Mouse (Mus musculus) liver, adult 2 months (tissue): ENCODE results near the gene Gnb1l.

Experiments used
- CTCF ChIP-seq: fragments of 200-500 bp; IDR thresholded peaks from 2 replicates; pipeline ENCODE4 v1.5.1; 2011; ENCODE audit warnings: low read depth, low read length, control low read depth
- POLR2A ChIP-seq: fragments of 200-500 bp; IDR thresholded peaks from 2 replicates; pipeline ENCODE4 v1.6.1; 2011; ENCODE audit warnings: low read length, control low read depth; ENCODE audit not compliant: insufficient read depth; ENCODE audit errors: extremely low read depth

DNA sequence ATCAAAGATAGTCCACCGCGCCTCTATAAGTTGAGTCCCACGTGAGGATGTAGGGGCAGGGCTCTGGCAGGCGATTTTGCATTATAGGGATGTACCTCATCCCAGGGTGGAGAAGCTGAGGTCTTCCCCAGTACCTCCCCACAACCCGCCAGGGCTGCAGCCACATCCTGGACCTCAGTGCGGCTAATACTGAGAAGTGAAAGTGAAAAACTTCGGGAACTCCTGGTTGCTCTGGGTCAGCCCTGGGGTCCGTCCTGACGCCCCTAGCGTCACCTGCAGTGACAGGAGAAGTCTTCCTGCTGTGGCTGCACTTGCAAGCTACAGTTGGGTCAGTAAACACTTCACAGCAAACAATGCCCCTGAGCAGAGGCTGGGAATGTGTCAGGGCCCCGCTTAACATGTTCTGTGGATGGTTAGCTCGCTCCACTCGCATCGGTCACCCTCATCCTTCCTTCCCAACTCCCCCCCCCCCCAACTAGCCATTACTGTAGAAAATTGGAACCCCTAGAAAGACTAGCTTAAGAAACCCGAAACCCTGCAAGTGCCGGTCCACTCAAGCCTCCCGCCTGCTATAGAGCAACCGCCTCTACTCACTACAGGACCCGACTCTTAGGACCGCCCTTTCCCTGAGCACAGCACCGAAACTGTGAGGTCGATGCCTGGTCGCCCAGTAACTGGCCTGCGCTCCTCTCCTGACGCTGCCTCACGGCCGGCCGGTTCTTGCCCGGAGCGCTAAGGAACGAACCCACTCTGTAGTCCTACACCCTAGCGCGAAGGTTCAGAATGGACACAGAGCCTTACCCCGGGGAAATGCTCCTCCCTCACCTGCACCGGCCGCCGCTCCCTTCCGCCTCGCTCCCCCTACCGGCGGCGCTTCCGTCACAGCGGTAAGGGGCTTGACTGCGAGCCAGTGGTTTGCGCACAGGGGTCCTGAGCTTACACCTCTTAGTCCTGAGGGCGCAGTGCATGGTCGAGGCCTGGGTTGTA lies 91.6 kb downstream of the Gnb1l start, which contains the start of gene Tbx1:
- TF ChIP-seq CTCF (peak; percentile 53), POLR2A (no peak)
